In the genomic region with DNA sequence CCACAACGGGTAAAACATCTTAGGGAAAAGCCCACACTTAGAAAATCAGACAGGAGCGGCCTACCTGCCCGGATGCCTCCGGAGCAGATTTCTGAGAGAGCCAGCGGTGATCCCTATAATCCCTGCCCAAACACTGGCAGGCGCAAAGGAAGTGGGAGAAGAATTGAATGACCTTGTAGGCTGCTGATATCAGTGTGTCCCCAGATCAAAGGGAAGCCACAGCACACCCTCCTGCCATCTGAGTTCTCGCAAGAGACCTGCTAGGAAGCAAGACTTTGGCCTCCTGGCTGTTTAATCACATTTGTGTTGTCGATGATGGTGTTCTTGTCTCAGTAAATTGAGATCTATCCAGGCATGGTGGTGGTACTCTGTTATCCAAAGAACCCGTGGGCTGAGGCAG, we compare ENCODE assay signal across 16 mouse cellular contexts.
"Had no signal": no experiment of that assay in that cellular context is flagged by ENCODE, and none has a peak within 500 bp of the region (broad histone marks: within the 10 kb centered on the region; RNA-seq: fewer than 3 reads in every experiment).

No protein-coding gene starts in this region.

- H3K9ac ChIP-seq: lung, embryonic 14.5 days; midbrain, embryonic 12.5 days; neural tube, embryonic 13.5 days; neural tube, embryonic 15.5 days; stomach, embryonic 15.5 days had no signal

- H3K4me3 ChIP-seq: midbrain, embryonic 10.5 days; midbrain, embryonic 12.5 days; myocyte; neural tube, embryonic 13.5 days; neural tube, embryonic 15.5 days; stomach, embryonic 15.5 days had no signal

- H3K4me2 ChIP-seq: lung, embryonic 14.5 days; midbrain, embryonic 12.5 days; neural tube, embryonic 13.5 days; neural tube, embryonic 15.5 days; stomach, embryonic 15.5 days had no signal

- H3K27ac ChIP-seq: midbrain, embryonic 10.5 days; midbrain, embryonic 12.5 days; neural tube, embryonic 13.5 days; neural tube, embryonic 15.5 days; stomach, embryonic 15.5 days had no signal

- ATAC-seq: midbrain, embryonic 16.5 days had no signal

- H3K27me3 ChIP-seq: midbrain, embryonic 12.5 days; neural tube, embryonic 13.5 days; neural tube, embryonic 15.5 days; stomach, embryonic 15.5 days had no signal

- DNase-seq: lung, adult 18-20 months; lung, embryonic 14.5 days; lung, postnatal 10 days; lung, postnatal 4 days; midbrain, embryonic 14.5 days; right cerebral cortex, postnatal 14 days; thymus, adult 18-20 months; thymus, postnatal 14 days; thymus, postnatal 36 days had no signal

- H3K4me1 ChIP-seq: midbrain, embryonic 10.5 days; midbrain, embryonic 12.5 days; neural tube, embryonic 13.5 days; neural tube, embryonic 15.5 days; stomach, embryonic 15.5 days had no signal

- H3K9me3 ChIP-seq: midbrain, embryonic 10.5 days; midbrain, embryonic 12.5 days; neural tube, embryonic 13.5 days; neural tube, embryonic 15.5 days; stomach, embryonic 15.5 days had no signal

- H3K36me3 ChIP-seq: midbrain, embryonic 10.5 days; midbrain, embryonic 12.5 days; neural tube, embryonic 13.5 days; neural tube, embryonic 15.5 days; stomach, embryonic 15.5 days had no signal
